ENCODE assay signal across 21 mouse cellular contexts in the genomic region with DNA sequence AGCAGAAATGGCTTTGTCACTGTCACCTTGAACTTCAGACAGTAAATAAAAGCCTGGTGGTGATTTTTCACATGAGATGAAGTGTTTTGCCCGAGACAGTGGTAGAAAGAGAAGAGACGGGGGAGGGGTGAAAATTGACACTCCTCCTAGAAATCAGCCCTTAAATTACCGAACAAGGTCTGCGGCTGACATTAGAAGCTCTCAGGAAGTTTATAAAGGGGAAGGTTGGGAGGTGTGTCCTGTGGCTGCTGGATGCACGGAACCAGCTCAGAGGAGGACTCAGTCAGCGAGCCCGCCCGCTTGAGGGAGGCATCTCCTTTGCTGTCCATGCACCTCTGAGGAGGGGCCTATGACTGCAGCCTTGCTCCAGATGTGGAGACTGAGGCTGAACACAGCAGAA.
DNase-seq lines count a peak whose midpoint lies in the region; ATAC-seq and TF ChIP-seq lines count a peak whose summit lies in the region.
"Had no signal": no experiment of that assay in that cellular context is flagged by ENCODE, and none has a peak within 500 bp of the region (broad histone marks: within the 10 kb centered on the region; RNA-seq: fewer than 3 reads in every experiment).

No protein-coding gene starts in this region.

- no peak overlapping the region for H3K4me2 ChIP-seq in embryonic facial prominence, embryonic 11.5 days (ENCODE audit: low read depth, low read length)
- no peak overlapping the region for H3K4me2 ChIP-seq in kidney, postnatal 0 days (ENCODE audit: low read length)
- H3K4me2 ChIP-seq: forebrain, embryonic 13.5 days; heart, embryonic 13.5 days; hindbrain, embryonic 15.5 days had no signal

- ATAC-seq in embryonic facial prominence, embryonic 11.5 days (replicated peaks; ENCODE audit: insufficient number of reproducible peaks, low FRiP score, low TSS enrichment, low read depth): no peak
- ATAC-seq in kidney, postnatal 0 days (replicated peaks; ENCODE audit: low FRiP score, low read depth): no peak
- ATAC-seq in megakaryocyte progenitor cell, adult 5-6 weeks (replicated peaks; ENCODE audit: poor library complexity): 0 out of 2 replicates have a peak, but pooled peaks have one; percentile 29
- ATAC-seq: forebrain, embryonic 13.5 days; intestine, embryonic 16.5 days; Patski had no signal

- peak; percentile 5 for DNase-seq in embryonic facial prominence, embryonic 11.5 days (ENCODE audit: low spot score)
- no peak for DNase-seq in embryonic facial prominence, embryonic 10.5 days (ENCODE audit: low spot score)
- peak; percentile 72 for DNase-seq in kidney, postnatal 0 days (ENCODE audit: low spot score)
- DNase-seq in kidney, postnatal 10 days: no peak
- DNase-seq in adrenal gland, postnatal 14 days: peak; percentile 58
- no peak for DNase-seq in frontal cortex, postnatal 36 days (ENCODE audit: low spot score in 2 of 2)
- no peak for DNase-seq in right cerebral cortex, adult 18-20 months
- DNase-seq: cerebellum, adult 18-20 months; cerebellum, adult 9-11 months; cerebellum, postnatal 36 days; embryo, embryonic 11 days; gastrocnemius, postnatal 36 days; heart, adult 11 months; heart, postnatal 36 days had no signal

- H3K36me3 ChIP-seq in embryonic facial prominence, embryonic 11.5 days (replicated peaks; ENCODE audit: control insufficient read depth, insufficient read depth, low read depth, low read length): no peaks in the 10 kb centered on the region
- H3K36me3 ChIP-seq in embryonic facial prominence, embryonic 10.5 days (replicated peaks): no peaks in the 10 kb centered on the region
- H3K36me3 ChIP-seq in kidney, postnatal 0 days (ENCODE audit: insufficient read depth, low read length): no peaks in the 10 kb centered on the region
- H3K36me3 ChIP-seq: heart, embryonic 13.5 days; hindbrain, embryonic 15.5 days had no signal

- H3K27me3 ChIP-seq in embryonic facial prominence, embryonic 11.5 days (ENCODE audit: control insufficient read depth, insufficient read depth, low read length): no peaks in the 10 kb centered on the region
- no peaks in the 10 kb centered on the region for H3K27me3 ChIP-seq in embryonic facial prominence, embryonic 10.5 days (replicated peaks; ENCODE audit: low read depth, poor library complexity, severe bottlenecking)
- H3K27me3 ChIP-seq in kidney, postnatal 0 days (ENCODE audit: insufficient read depth, low read length): no peaks in the 10 kb centered on the region
- H3K27me3 ChIP-seq: CH12.LX; forebrain, embryonic 13.5 days; heart, embryonic 13.5 days; hindbrain, embryonic 15.5 days; Patski had no signal

- no peak overlapping the region for H3K4me3 ChIP-seq in embryonic facial prominence, embryonic 11.5 days (ENCODE audit: low read depth, low read length)
- no peak overlapping the region for H3K4me3 ChIP-seq in embryonic facial prominence, embryonic 10.5 days
- H3K4me3 ChIP-seq in kidney, postnatal 0 days (replicated peaks; ENCODE audit: low read depth, low read length): no peak overlapping the region
- H3K4me3 ChIP-seq: forebrain, embryonic 13.5 days; heart, embryonic 13.5 days; hindbrain, embryonic 15.5 days had no signal

- no peaks in the 10 kb centered on the region for H3K9me3 ChIP-seq in embryonic facial prominence, embryonic 11.5 days (replicated peaks; ENCODE audit: control insufficient read depth, low read length)
- 0 out of 2 replicates have a peak, but pooled peaks cover 4% of the 10 kb centered on the region for H3K9me3 ChIP-seq in embryonic facial prominence, embryonic 10.5 days
- H3K9me3 ChIP-seq in kidney, postnatal 0 days (replicated peaks; ENCODE audit: low read length): no peaks in the 10 kb centered on the region
- H3K9me3 ChIP-seq: heart, embryonic 13.5 days; hindbrain, embryonic 15.5 days had no signal

- 51% methylated on average over 8 of the region's 8 CpGs for WGBS in embryonic facial prominence, embryonic 11.5 days
- WGBS in embryonic facial prominence, embryonic 10.5 days: 59% methylated on average over 8 of the region's 8 CpGs
- 25% methylated on average over 8 of the region's 8 CpGs for WGBS in kidney, postnatal 0 days

- no peaks in the 10 kb centered on the region for H3K4me1 ChIP-seq in embryonic facial prominence, embryonic 11.5 days (ENCODE audit: control insufficient read depth, insufficient read depth, low read length)
- H3K4me1 ChIP-seq in embryonic facial prominence, embryonic 10.5 days: peaks cover 6% of the 10 kb centered on the region
- H3K4me1 ChIP-seq in kidney, postnatal 0 days (replicated peaks; ENCODE audit: insufficient read depth, low read length): no peaks in the 10 kb centered on the region

- H3K27ac ChIP-seq in embryonic facial prominence, embryonic 11.5 days (replicated peaks; ENCODE audit: low read depth, low read length): no peak overlapping the region
- H3K27ac ChIP-seq in embryonic facial prominence, embryonic 10.5 days (replicated peaks): no peak overlapping the region
- no peak overlapping the region for H3K27ac ChIP-seq in kidney, postnatal 0 days
- H3K27ac ChIP-seq: forebrain, embryonic 13.5 days; heart, embryonic 13.5 days; hindbrain, embryonic 15.5 days had no signal

- H3K9ac ChIP-seq in embryonic facial prominence, embryonic 11.5 days (replicated peaks; ENCODE audit: low read length): no peak overlapping the region
- H3K9ac ChIP-seq in kidney, postnatal 0 days (ENCODE audit: low read depth, low read length): no peak overlapping the region
- H3K9ac ChIP-seq: forebrain, embryonic 13.5 days; heart, embryonic 13.5 days; hindbrain, embryonic 15.5 days had no signal

- no peak for TF ChIP-seq CTCF in kidney, postnatal 0 days (IDR thresholded peaks at IDR 0.05; ENCODE audit: low read depth)

Comparison
In these comparisons a context has a peak if more than half of its experiments do, and no peak if none do; other contexts are left out.
1. DNase-seq: peak in embryonic facial prominence, embryonic 11.5 days (single experiment), kidney, postnatal 0 days (single experiment) and adrenal gland, postnatal 14 days (single experiment); none in embryonic facial prominence, embryonic 10.5 days (single experiment), kidney, postnatal 10 days (single experiment), frontal cortex, postnatal 36 days (0 of 2) and right cerebral cortex, adult 18-20 months (single experiment).